Mouse (Mus musculus) heart, adult 2 months (tissue): ENCODE data around the gene Mrpl40.

ENCODE experiments used
- CTCF ChIP-seq: fragments of 200-600 bp; IDR thresholded peaks from 2 replicates; pipeline ENCODE4 v1.8.1; 2022; ENCODE audit warnings: antibody characterized with exemption, mild to moderate bottlenecking, moderate library complexity
- POLR2A ChIP-seq: fragments of 200-500 bp; IDR thresholded peaks from 2 replicates; pipeline ENCODE4 v1.6.1; 2011; ENCODE audit warnings: mild to moderate bottlenecking, low read depth, low read length, control low read depth; ENCODE audit not compliant: insufficient read depth

- TF ChIP-seq POLR2A (no peak), CTCF (no peak)
Observed at GRCm38 (mm10) chr16:18878091-18878720, 1.5 kb upstream of the Mrpl40 start.
